Mouse (Mus musculus): Measurements from ENCODE around the gene Armc6. TPM values are rescaled to one million over a fixed set of nuclear protein-coding genes. Genes with fewer than 3 reads are reported as not detected.
A peak's percentile ranks its signal among the peaks of the same experiment; 100 is the strongest.

Armc6 gene
- polyA plus RNA-seq, 1 experiment = 22.2 TPM

GRCm38 (mm10) chr8:70204757-70205156 is 29.5 kb downstream of the Armc6 start:
- Histone ChIP-seq H3K4me3 (replicated peaks) (no peak overlapping the region), H3K9me3 (no peaks in the 10 kb centered on the region), H3K36me3 (replicated peaks; ENCODE audit: low read length) (peaks cover 16% of the 10 kb centered on the region), H3K4me1 (peaks cover 86% of the 10 kb centered on the region), H3K27me3 (replicated peaks) (no peaks in the 10 kb centered on the region)
- TF ChIP-seq FLI1 (IDR thresholded peaks at IDR 0.05; ENCODE audit: low read length) (no peak), GATA1 (IDR thresholded peaks at IDR 0.05; ENCODE audit: borderline replicate concordance, low read length) (no peak)

DNA sequence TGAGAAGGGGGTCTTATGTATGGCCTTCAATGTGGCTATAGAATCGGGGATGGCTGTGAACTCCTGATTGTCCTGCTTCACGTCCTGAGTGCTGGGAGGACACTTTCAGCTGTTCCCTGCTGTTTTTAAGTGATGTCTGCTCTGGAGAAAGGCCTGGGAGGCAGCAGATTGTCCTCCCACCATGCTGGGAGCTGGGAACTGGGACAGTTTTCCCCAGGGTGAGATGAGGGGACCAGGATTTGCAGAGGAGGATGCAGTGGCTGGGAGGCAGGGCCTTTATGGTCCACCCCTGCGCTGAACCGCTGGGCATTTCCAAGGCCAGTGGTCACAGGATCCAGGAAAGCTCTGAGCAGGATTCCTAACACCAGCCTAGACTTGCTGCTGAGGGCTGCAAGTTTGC is 31.2 kb downstream of the Armc6 start:
- no peak overlapping the region for H3K4me3 ChIP-seq (replicated peaks)
- H3K27me3 ChIP-seq (replicated peaks) = no peaks in the 10 kb centered on the region
- H3K36me3 ChIP-seq (replicated peaks; ENCODE audit: low read length) = peaks cover 14% of the 10 kb centered on the region
- TF ChIP-seq FLI1 (IDR thresholded peaks at IDR 0.05; ENCODE audit: low read length) (no peak), GATA1 (IDR thresholded peaks at IDR 0.05; ENCODE audit: borderline replicate concordance, low read length) (no peak)
- H3K9me3 ChIP-seq = no peaks in the 10 kb centered on the region
- H3K4me1 ChIP-seq = peaks cover 77% of the 10 kb centered on the region

DNA sequence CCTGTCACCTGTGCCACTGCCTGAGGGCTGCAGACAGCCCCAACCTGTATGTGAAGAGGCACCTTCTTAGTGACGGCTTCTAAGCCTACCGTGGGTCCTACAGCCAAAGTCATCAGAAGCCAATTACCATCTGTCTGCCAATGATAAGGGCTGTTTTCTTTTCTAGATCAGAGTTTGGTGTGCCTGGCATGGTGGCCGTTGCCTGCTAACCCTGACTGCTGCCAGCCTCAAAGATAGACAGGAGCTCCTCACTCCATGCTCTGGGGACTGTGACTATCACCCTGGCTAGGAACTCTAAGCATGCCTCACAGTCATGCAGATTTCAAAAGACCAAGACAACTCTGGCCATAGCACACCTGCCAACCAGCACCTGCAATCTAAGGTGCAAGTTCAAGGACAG is 32.8 kb downstream of the Armc6 start:
- peak overlapping the region; percentile 71 for H3K4me3 ChIP-seq (replicated peaks)
- peaks cover 69% of the 10 kb centered on the region for H3K4me1 ChIP-seq
- no peaks in the 10 kb centered on the region for H3K27me3 ChIP-seq (replicated peaks)
- no peak for TF ChIP-seq FLI1 (IDR thresholded peaks at IDR 0.05; ENCODE audit: low read length)
- no peak; the same call in 2 of the 3 replicates for TF ChIP-seq GATA1 (IDR thresholded peaks at IDR 0.05; ENCODE audit: borderline replicate concordance, low read length)
- H3K36me3 ChIP-seq (replicated peaks; ENCODE audit: low read length) = peaks cover 10% of the 10 kb centered on the region
- no peaks in the 10 kb centered on the region for H3K9me3 ChIP-seq

GRCm38 (mm10) chr8:70200098-70200681 is 34.1 kb downstream of the Armc6 start:
- Histone ChIP-seq H3K9me3 (no peaks in the 10 kb centered on the region), H3K4me1 (peaks cover 73% of the 10 kb centered on the region), H3K4me3 (replicated peaks) (no peak overlapping the region), H3K27me3 (replicated peaks) (no peaks in the 10 kb centered on the region), H3K36me3 (replicated peaks; ENCODE audit: low read length) (peaks cover 11% of the 10 kb centered on the region)
- TF ChIP-seq FLI1 (IDR thresholded peaks at IDR 0.05; ENCODE audit: low read length) = no peak
- TF ChIP-seq GATA1 (IDR thresholded peaks at IDR 0.05; ENCODE audit: borderline replicate concordance, low read length) = no peak

DNA sequence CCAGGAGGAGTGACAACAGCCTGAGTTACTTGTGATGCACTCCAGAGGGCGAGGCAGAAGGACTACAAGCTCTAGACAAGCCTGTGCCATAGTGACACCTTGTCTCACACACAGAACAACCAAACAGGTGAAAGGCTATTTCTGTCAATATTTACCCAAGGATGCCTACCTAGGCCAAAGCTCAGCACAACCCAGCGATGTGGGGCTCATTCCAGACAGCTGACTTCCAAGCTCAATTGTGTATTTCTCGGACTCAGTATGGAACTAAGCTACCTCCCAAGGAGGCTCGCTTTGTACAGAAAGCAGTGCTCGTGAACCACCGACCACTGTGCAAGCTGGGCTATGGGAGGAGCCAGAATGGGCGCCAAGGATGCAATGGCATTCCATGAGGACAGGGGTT is 36.7 kb downstream of the Armc6 start:
- TF ChIP-seq GATA1 (IDR thresholded peaks at IDR 0.05; ENCODE audit: borderline replicate concordance, low read length) (no peak), FLI1 (IDR thresholded peaks at IDR 0.05; ENCODE audit: low read length) (no peak)
- Histone ChIP-seq H3K4me1 (peaks cover 58% of the 10 kb centered on the region), H3K9me3 (no peaks in the 10 kb centered on the region), H3K27me3 (replicated peaks) (no peaks in the 10 kb centered on the region), H3K4me3 (replicated peaks) (no peak overlapping the region), H3K36me3 (replicated peaks; ENCODE audit: low read length) (peaks cover 20% of the 10 kb centered on the region)

- H3K9me3 ChIP-seq = no peaks in the 10 kb centered on the region
- no peaks in the 10 kb centered on the region for H3K27me3 ChIP-seq (replicated peaks)
- H3K36me3 ChIP-seq (replicated peaks; ENCODE audit: low read length) = peaks cover 38% of the 10 kb centered on the region
- H3K4me3 ChIP-seq (replicated peaks) = no peak overlapping the region
- H3K4me1 ChIP-seq = peaks cover 39% of the 10 kb centered on the region
- no peak for TF ChIP-seq FLI1 (IDR thresholded peaks at IDR 0.05; ENCODE audit: low read length)
Observed at GRCm38 (mm10) chr8:70195762-70196161, 38.5 kb downstream of the Armc6 start.

DNA sequence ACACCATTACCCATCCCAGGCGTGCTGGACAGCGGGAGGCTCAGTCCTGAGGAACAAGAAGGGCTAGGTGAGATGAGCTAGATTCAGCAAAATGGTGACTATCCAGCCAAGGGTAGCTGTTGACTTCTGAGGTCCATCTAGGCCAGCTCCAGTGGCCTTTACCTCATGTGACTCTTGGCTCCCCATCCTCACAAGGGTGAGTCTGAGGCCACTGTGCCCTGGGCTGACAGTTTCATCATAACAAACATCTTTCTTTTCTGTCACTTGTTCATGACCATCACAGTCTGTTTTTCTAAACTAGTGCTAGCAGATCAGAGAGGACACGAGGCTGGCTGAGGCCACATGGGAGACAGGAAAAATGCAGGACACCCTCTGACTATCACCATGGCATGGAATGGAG is 40.1 kb downstream of the Armc6 start:
- H3K36me3 ChIP-seq (replicated peaks; ENCODE audit: low read length) = peaks cover 54% of the 10 kb centered on the region
- TF ChIP-seq FLI1 (IDR thresholded peaks at IDR 0.05; ENCODE audit: low read length) (no peak), GATA1 (IDR thresholded peaks at IDR 0.05; ENCODE audit: borderline replicate concordance, low read length) (no peak)
- H3K4me1 ChIP-seq = peaks cover 27% of the 10 kb centered on the region
- no peak overlapping the region for H3K4me3 ChIP-seq (replicated peaks)
- H3K9me3 ChIP-seq = no peaks in the 10 kb centered on the region
- H3K27me3 ChIP-seq (replicated peaks) = no peaks in the 10 kb centered on the region

- peaks cover 63% of the 10 kb centered on the region for H3K36me3 ChIP-seq (replicated peaks; ENCODE audit: low read length)
Observed at GRCm38 (mm10) chr8:70193238-70193637, 41.0 kb downstream of the Armc6 start.

DNA sequence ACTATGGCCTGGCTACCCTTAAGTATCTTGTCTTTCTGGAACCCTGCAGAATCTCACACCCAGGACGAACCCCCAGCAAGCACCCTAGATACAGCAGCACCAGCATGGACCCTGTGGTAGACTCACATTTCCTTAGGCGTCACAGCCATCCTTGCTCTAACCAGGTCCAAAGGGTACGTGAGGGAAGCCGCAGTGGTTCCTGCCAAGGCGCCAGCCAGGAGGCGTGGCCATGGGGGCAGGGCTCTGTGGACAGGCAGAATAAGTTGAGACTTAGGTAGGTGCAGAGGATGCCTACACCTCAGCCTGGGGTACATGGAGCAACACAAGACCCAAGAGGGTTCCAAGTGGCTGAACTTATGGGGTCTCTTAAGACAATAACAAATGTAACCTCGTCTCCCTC is 45.6 kb downstream of the Armc6 start:
- no peaks in the 10 kb centered on the region for H3K27me3 ChIP-seq (replicated peaks)
- H3K36me3 ChIP-seq (replicated peaks; ENCODE audit: low read length) = peaks cover 94% of the 10 kb centered on the region
- TF ChIP-seq GATA1 (IDR thresholded peaks at IDR 0.05; ENCODE audit: borderline replicate concordance, low read length) (no peak), FLI1 (IDR thresholded peaks at IDR 0.05; ENCODE audit: low read length) (no peak)
- H3K4me1 ChIP-seq = peaks cover 12% of the 10 kb centered on the region; the same call in 1 of the 2 replicates
- H3K4me3 ChIP-seq (replicated peaks) = no peak overlapping the region
- no peaks in the 10 kb centered on the region for H3K9me3 ChIP-seq

More at GRCm38 (mm10) chr8:70193238-70193637, 41.0 kb downstream of the Armc6 start:
- no peak for TF ChIP-seq FLI1 (IDR thresholded peaks at IDR 0.05; ENCODE audit: low read length)
- Histone ChIP-seq H3K4me3 (replicated peaks) (no peak overlapping the region), H3K9me3 (no peaks in the 10 kb centered on the region), H3K4me1 (peaks cover 27% of the 10 kb centered on the region), H3K27me3 (replicated peaks) (no peaks in the 10 kb centered on the region)

- TF ChIP-seq GATA1 (IDR thresholded peaks at IDR 0.05; ENCODE audit: borderline replicate concordance, low read length) (no peak), FLI1 (IDR thresholded peaks at IDR 0.05; ENCODE audit: low read length) (no peak)
- Histone ChIP-seq H3K4me1 (peaks cover 24% of the 10 kb centered on the region), H3K27me3 (replicated peaks) (no peaks in the 10 kb centered on the region), H3K9me3 (no peaks in the 10 kb centered on the region), H3K4me3 (replicated peaks) (no peak overlapping the region), H3K36me3 (replicated peaks; ENCODE audit: low read length) (peaks cover 87% of the 10 kb centered on the region)
Observed at GRCm38 (mm10) chr8:70183194-70183593, 51.1 kb downstream of the Armc6 start.

DNA sequence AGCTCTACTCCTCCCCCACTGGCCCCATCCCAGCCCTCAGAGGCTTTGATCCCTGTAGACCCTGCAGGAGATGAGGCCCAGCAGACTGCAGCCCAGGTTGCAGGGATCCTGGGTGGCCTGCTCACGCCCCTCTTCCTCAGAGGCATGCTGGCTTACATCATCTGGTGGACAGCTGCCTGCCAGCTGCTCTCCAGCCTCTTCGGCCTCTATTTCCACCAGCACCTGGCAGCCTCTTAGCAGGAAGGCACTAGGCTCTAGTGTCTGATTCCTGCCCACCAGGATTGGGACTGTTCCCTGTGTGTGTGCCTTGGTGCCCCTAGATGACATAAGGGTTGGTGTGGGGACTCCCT is 52.4 kb downstream of the Armc6 start:
- no peak overlapping the region for H3K4me3 ChIP-seq (replicated peaks)
- peaks cover 26% of the 10 kb centered on the region for H3K4me1 ChIP-seq
- peaks cover 85% of the 10 kb centered on the region for H3K36me3 ChIP-seq (replicated peaks; ENCODE audit: low read length)
- H3K9me3 ChIP-seq = no peaks in the 10 kb centered on the region
- TF ChIP-seq GATA1 (IDR thresholded peaks at IDR 0.05; ENCODE audit: borderline replicate concordance, low read length) = no peak
- TF ChIP-seq FLI1 (IDR thresholded peaks at IDR 0.05; ENCODE audit: low read length) = no peak
- no peaks in the 10 kb centered on the region for H3K27me3 ChIP-seq (replicated peaks)
